Mouse (Mus musculus) limb, embryonic 14.5 days (tissue): ENCODE measurements around the gene Fam168a. TPM values are rescaled to one million over a fixed set of nuclear protein-coding genes. Genes with fewer than 3 reads are reported as not detected.

Experiments
- ATAC-seq: fragments of 200-750 bp; cut with Nextera tagmentation; 2 replicates; pipeline ENCODE4 v1.8.0; 2017; ENCODE audit warnings: low read depth, moderate number of reproducible peaks, moderate TSS enrichment; ENCODE audit not compliant: low FRiP score
- DNase-seq: peaks from one replicate; pipeline ENCODE4 v3.0.0-alpha.2; 2015; ENCODE audit warnings: low spot score
- H3K27ac ChIP-seq: fragments of 300-500 bp; sonication (generic); replicated peaks from 2 replicates; pipeline ENCODE4 v1.5.1; 2014; ENCODE audit warnings: low read depth, mild to moderate bottlenecking, low read length, moderate library complexity, mixed read lengths
- H3K27me3 ChIP-seq: fragments of 300-500 bp; sonication (generic); 2 replicates; pipeline ENCODE4 v1.6.1; 2014; ENCODE audit warnings: low read length, mixed read lengths; ENCODE audit not compliant: control insufficient read depth, insufficient read depth
- H3K36me3 ChIP-seq: fragments of 300-500 bp; sonication (generic); 2 replicates; pipeline ENCODE4 v1.6.1; 2014; ENCODE audit warnings: mild to moderate bottlenecking, low read length, moderate library complexity, mixed read lengths; ENCODE audit not compliant: control insufficient read depth, insufficient read depth
- H3K4me1 ChIP-seq: fragments of 300-500 bp; sonication (generic); 2 replicates; pipeline ENCODE4 v1.6.1; 2014; ENCODE audit warnings: antibody characterized with exemption, low read length, mixed read lengths; ENCODE audit not compliant: control insufficient read depth, insufficient read depth
- H3K4me2 ChIP-seq: fragments of 300-500 bp; sonication (generic); replicated peaks from 2 replicates; pipeline ENCODE4 v1.6.1; 2014; ENCODE audit warnings: low read depth, mild to moderate bottlenecking, low read length, moderate library complexity; ENCODE audit not compliant: severe bottlenecking
- H3K4me3 ChIP-seq: fragments of 300-500 bp; sonication (generic); replicated peaks from 2 replicates; pipeline ENCODE4 v1.5.1; 2014; ENCODE audit warnings: low read length
- H3K9ac ChIP-seq: fragments of 300-500 bp; sonication (generic); 2 replicates; pipeline ENCODE4 v1.6.1; 2014; ENCODE audit warnings: mild to moderate bottlenecking, low read depth, low read length, moderate library complexity; ENCODE audit not compliant: severe bottlenecking
- H3K9me3 ChIP-seq: fragments of 300-500 bp; sonication (generic); 2 replicates; pipeline ENCODE4 v1.6.1; 2016; ENCODE audit warnings: low read length; ENCODE audit not compliant: control insufficient read depth
- POLR2A ChIP-seq: fragments of 200-500 bp; IDR thresholded peaks from 2 replicates; pipeline ENCODE4 v1.8.0; 2012; ENCODE audit warnings: inconsistent platforms, mild to moderate bottlenecking, moderate library complexity, borderline replicate concordance; ENCODE audit not compliant: insufficient read depth, insufficient read length; ENCODE audit errors: extremely low read depth
- WGBS: fragments of 180-500 bp; shearing (Covaris S2); extraction: QIAGEN DNeasy Blood & Tissue Kit; methylation state at CpG from one replicate; pipeline ENCODE4 v1.1.7; 2014; 5-methylcytosine and 5-hydroxymethylcytosine counted together
- polyA plus RNA-seq, 2 experiments: library from polyadenylated mRNA; depleted of rRNA in 1 of 2; stranded (reverse) in 1 of 2; unstranded in 1 of 2; fragments of >200 nt; fragmentation: Nextera tagmentation in 1 of 2; extraction: Ambion mirVana in 1 of 2; gene quantifications; 2 replicates each; pipeline versions ENCODE4 v1.2.1 to v1.2.3; 2012 to 2014

Gene Fam168a
- polyA plus RNA-seq (2012; rRNA removed) (56.5 and 114 TPM in 2 replicates), polyA plus RNA-seq (2014; fragmentation: Nextera tagmentation; extraction: Ambion mirVana) (49.9 and 52.5 TPM in 2 replicates)

DNA sequence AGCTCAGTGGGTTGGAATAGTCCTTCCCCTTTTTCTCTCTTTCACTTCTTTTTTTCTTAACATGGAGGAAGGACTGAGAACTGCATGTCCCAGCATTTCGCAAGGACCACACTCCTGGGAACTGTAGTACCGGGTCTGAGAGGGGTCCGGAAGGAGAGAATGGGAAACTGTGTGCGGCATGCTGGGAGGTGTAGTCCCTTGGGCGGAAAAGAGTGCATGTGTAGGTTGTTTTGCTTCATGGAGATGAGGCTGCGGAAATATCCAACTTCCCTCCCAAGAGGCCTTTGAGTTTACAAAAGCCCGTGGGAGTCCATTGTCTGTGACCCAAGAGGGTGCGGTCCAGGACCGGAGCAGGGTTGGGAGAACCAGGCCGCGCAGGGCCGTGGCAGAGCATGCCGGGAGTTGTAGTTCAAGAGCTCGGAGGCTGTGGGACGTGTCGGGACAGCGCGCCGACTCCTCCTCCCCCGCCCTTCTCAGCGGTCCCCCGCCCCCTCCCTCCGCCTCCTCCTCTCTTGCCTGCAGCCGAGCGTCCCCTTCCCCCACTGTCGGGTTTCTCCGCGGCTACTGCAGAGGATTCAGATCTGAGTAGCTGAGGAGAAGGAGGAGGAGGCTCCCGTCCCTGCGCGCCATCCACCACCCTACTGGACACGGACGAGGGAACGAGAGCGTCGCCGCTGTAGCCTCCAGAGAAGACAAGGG lies at the start of gene Fam168a:
Gene Fam168a, plus strand, starts transcription at position 493 of the 699 bp plus-strand sequence.
- Histone ChIP-seq H3K27ac (peak within 1 kb of the TSS; percentile 96), H3K4me1 (peaks cover 14% of the 10 kb centered on the region), H3K36me3 (no peaks in the 10 kb centered on the region), H3K4me2 (peak within 1 kb of the TSS; percentile 93), H3K9me3 (no peaks in the 10 kb centered on the region), H3K4me3 (peak within 1 kb of the TSS; percentile 88), H3K9ac (peak within 1 kb of the TSS; percentile 96), H3K27me3 (no peaks in the 10 kb centered on the region)
- under 1% methylated on average over 20 of the region's 37 CpGs for WGBS
- TF ChIP-seq POLR2A = peak; percentile 67; the same call in 1 of the 2 replicates
- DNase-seq (peak; percentile 94), ATAC-seq (peak; percentile 98)

DNA sequence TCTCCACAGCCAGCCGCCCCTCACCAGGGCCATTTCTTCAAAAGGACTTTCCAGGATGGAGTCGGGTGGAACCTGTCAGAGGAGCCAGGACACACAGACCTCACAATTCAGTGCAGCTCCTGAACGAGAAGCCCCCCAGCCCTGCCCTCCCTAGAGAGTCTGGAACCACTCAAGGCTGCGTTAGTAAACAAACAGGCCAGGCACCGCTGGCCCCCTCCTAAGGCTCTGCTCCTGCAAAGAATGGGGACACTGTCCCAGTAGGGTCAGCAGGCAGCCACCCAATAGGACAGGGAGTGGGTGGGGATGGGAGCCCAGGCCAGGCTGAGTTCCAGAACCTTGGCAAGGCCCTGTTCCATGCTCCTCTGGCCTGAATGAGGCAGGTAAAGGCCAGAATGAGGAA lies 49.7 kb upstream of the Fam168a start:
- Histone ChIP-seq H3K27ac (no peak overlapping the region), H3K9ac (no peak overlapping the region), H3K4me2 (no peak overlapping the region), H3K27me3 (no peaks in the 10 kb centered on the region), H3K36me3 (no peaks in the 10 kb centered on the region), H3K4me3 (no peak overlapping the region), H3K9me3 (no peaks in the 10 kb centered on the region), H3K4me1 (peaks cover 3% of the 10 kb centered on the region; the same call in 1 of the 2 replicates)
- DNase-seq (no peak), ATAC-seq (no peak)
- TF ChIP-seq POLR2A = no peak
- whole genome bisulfite sequencing = 38% methylated on average over 5 of the region's 5 CpGs

DNA sequence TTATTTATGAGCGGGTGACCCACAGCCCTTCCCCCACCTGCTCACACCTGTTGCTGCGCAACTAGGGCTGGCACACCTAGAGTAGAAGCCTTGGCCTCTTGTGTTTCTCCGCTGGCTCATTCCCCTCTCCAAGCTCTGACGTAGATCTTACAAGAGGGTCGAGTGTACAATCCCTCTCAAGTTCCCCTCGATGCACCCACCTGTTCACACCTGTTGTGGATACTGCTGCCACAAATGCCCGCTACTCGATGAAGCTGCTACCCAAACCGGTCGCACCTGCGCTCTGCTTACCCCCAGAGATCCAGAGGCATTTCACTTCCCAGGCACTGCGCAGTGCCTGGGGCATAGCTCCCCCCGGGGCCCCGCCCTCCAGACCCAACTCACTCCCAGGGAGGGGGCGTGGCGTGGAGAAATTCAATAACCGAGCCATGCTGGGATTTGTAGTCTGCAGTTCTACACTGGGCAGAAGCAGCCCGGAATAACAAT lies 48.3 kb upstream of the Fam168a start:
- no peak for TF ChIP-seq POLR2A
- Histone ChIP-seq H3K9ac (no peak overlapping the region), H3K9me3 (no peaks in the 10 kb centered on the region), H3K36me3 (no peaks in the 10 kb centered on the region), H3K27me3 (no peaks in the 10 kb centered on the region), H3K4me3 (no peak overlapping the region; the same call in 1 of the 2 replicates), H3K4me1 (peaks cover 6% of the 10 kb centered on the region), H3K27ac (no peak overlapping the region), H3K4me2 (no peak overlapping the region; the same call in 1 of the 2 replicates)
- ATAC-seq = peak; percentile 54
- WGBS = 24% methylated on average over 18 of the region's 18 CpGs
- DNase-seq = peak; percentile 24

DNA sequence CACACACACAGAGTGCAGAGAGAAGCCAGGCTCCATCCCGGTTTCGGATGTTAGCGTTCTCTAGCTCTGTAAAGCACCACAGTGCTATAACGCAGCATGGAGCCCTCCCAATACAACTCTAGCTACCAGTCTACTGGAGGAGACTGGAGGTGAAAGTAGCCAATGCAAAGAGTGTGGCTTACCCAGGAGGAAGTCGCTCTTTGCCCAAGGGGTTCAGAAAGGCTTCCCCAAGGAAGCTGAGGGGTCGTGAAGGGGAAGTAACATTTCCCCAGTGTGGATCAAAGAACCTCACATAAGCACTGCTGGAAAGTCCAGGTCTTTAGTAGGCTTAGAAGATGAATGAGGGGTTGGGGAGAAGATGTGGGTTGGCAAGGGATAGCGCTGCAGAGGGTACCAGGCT lies 45.2 kb upstream of the Fam168a start:
- DNase-seq = no peak
- H3K4me3 ChIP-seq = no peak overlapping the region
- no peak overlapping the region for H3K4me2 ChIP-seq
- no peaks in the 10 kb centered on the region for H3K9me3 ChIP-seq
- peaks cover 6% of the 10 kb centered on the region for H3K4me1 ChIP-seq
- H3K27ac ChIP-seq = no peak overlapping the region
- no peaks in the 10 kb centered on the region for H3K36me3 ChIP-seq
- no peak for ATAC-seq
- H3K27me3 ChIP-seq = no peaks in the 10 kb centered on the region
- TF ChIP-seq POLR2A = no peak
- WGBS = 86% methylated on average over 7 of the region's 7 CpGs
- no peak overlapping the region for H3K9ac ChIP-seq

DNA sequence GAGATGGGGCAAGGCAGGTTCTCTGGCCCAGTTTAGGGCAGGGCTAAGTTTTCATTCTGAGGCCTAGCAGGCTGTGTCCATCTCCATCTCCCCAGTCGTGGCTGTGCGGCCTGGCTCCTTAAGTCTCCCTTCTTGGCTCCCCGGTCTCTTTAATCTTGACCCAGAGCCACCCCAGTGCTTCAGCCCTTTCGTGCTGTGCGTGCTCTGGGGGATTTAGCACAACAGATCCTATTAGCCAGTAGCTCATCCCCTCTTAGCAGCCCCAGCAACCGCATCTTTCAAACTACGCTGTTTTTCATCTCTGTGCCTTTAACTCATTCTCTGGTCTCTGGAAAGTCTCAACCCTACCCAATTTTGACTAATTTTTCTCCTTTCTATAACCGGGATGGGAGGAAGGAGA lies 44.2 kb upstream of the Fam168a start, which contains the start of gene Plekhb1:
Gene Plekhb1, minus strand, starts transcription at position 184 of the 400 bp plus-strand sequence.
- H3K4me3 ChIP-seq = no peak within 1 kb of the TSS
- H3K9ac ChIP-seq = no peak within 1 kb of the TSS
- H3K4me1 ChIP-seq = peaks cover 6% of the 10 kb centered on the region
- H3K27ac ChIP-seq = no peak within 1 kb of the TSS; the same call in 1 of the 2 replicates
- no peak for TF ChIP-seq POLR2A
- H3K9me3 ChIP-seq = no peaks in the 10 kb centered on the region
- WGBS = 77% methylated on average over 8 of the region's 8 CpGs
- no peaks in the 10 kb centered on the region for H3K27me3 ChIP-seq
- H3K36me3 ChIP-seq = no peaks in the 10 kb centered on the region
- H3K4me2 ChIP-seq = peak within 1 kb of the TSS; percentile 28; the same call in 1 of the 2 replicates
- ATAC-seq = no peak
- no peak for DNase-seq
